Mouse (Mus musculus): ENCODE results near the gene Slc30a5. TPM values are rescaled to one million over a fixed set of nuclear protein-coding genes. Genes with fewer than 3 reads are reported as not detected.
A peak's percentile ranks its signal among the peaks of the same experiment; 100 is the strongest.
"Not testable (repeated sequence)": the region's sequence is repeated elsewhere in the genome, so short reads cannot be mapped to it uniquely, and the experiment has no call there.

Gene Slc30a5
- 10 to 100 TPM; 42.2 to 43.7 TPM for total RNA-seq (2021)
- long read RNA-seq, experiment 1, transcript Slc30a5-201 (16 exons, 3,179 nt) = major isoform, 32 of 44 reads
- long read RNA-seq, experiment 1, partial matches to known transcripts = 6 of 44 reads
- long read RNA-seq, experiment 1, other reads (novel, unspliced or antisense) = 6 of 44 reads
- long read RNA-seq, experiment 2, transcript Slc30a5-201 (16 exons, 3,179 nt) = major isoform, 37 of 44 reads
- long read RNA-seq, experiment 2, partial matches to known transcripts = 3 of 44 reads
- long read RNA-seq, experiment 2, other reads (novel, unspliced or antisense) = 3 of 44 reads

- peak; percentile 99 for DNase-seq (ENCODE audit: low spot score in 2 of 2)
Measured at GRCm38 (mm10) chr13:100832741-100833639, at the start of gene Slc30a5. TSS of gene Slc30a5 (minus strand) at chr13:100833427.

GRCm38 (mm10) chr13:100881944-100882343 is 48.7 kb upstream of the Slc30a5 start:
- no peak for DNase-seq (ENCODE audit: low spot score in 2 of 2)

DNA sequence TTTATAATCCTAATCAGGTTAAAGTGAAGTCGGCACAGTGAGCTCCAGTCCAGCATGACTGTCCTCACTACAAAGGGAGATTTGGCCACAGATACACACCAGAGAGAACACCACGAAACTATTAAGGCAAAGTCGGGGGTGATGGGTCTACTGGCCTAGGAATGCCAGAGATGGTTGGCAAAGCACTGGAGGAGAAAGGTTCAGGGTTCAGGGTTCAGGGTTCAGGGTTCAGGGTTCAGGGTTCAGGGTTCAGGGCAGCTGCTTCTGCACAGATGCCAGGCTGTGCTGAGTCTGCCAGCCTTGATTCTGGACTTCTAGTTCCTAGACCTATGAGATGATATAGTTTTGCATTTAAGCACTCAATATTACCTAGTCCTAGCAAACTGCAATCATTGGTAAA is 46.6 kb upstream of the Slc30a5 start:
- DNase-seq (ENCODE audit: low spot score in 2 of 2) = no peak

DNA sequence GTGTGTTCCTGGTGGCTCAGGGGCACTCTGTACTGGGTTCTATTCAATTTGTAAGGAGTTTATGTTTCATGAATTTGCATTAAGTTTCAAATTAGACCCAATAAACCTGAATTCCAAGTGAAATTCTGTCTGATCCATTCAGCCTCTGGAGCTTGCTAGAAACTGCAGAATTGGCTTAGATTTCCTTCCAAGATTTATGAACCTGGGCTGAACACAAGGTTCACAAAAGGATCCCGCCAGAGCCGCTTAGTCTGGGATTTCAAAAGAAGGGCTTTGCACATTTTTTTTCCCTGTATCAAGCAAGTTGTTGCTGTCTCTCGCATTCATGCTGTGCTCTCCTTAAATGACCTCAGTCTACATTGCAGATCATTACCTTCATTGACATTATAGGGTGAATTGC is 46.1 kb upstream of the Slc30a5 start:
- DNase-seq (ENCODE audit: low spot score in 2 of 2) = no peak

DNA sequence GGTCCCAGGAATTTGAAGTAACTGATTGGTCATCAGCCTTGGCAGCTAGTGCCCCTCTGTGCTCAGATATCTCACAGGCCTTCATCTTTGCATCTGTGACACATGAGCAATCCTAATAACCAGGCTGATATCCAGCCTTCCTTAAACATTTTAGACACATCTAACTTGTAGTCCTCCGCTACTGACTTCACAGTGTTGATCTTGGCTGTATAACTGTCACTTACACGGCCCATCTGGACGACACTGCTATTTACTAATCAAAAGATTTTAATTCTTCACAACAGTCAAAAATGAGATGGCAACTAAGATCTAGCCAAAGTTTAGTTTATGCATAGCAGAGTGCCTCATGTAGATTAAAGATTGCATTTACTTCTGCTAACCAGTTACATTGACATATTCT is 45.0 kb upstream of the Slc30a5 start:
- no peak for DNase-seq (ENCODE audit: low spot score in 2 of 2)

DNA sequence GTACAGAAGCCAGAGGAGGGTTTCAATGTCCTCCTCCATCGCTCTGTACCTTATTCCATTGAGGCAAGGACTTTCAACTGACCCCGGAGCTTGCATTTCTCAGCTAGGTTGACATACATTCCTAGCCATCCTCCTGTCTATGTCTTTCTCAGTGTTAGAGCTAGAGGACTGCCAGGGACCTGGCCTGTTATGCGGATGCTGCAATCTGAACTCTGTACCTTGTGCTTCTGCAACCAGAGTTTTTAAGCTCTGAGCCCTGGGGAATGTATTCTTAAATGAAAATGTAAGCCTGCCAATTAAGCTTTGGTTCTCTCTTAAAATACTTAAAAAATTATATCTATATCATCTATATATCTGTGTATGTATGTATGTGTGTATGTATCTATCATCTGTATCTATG is 44.5 kb upstream of the Slc30a5 start:
- no peak for DNase-seq (ENCODE audit: low spot score in 2 of 2)

DNA sequence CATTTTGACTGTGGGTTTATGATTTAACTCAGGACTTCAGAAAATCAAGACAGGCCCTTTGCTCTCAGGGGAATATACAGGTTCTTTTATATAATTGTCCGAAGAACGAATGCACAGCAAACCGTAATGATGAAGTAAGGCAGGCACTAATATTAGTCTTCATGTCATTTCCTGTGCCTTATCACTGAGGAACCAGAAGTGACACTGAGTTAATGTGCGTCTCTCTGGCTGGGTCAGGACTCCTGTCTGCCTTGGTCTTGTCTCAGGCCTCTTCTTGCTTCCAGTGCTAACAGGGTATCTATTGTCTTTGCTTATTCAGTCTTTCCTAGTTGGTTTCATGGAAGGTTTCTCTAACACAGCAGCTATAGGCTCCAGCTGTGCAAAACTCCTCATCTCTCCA is 41.9 kb upstream of the Slc30a5 start:
- DNase-seq (ENCODE audit: low spot score in 2 of 2) = no peak

- DNase-seq (ENCODE audit: low spot score in 2 of 2) = no peak
Measured at GRCm38 (mm10) chr13:100874588-100874987, 41.4 kb upstream of the Slc30a5 start.

- no peak for DNase-seq (ENCODE audit: low spot score in 2 of 2)
Measured at GRCm38 (mm10) chr13:100873530-100873929, 40.3 kb upstream of the Slc30a5 start.

DNA sequence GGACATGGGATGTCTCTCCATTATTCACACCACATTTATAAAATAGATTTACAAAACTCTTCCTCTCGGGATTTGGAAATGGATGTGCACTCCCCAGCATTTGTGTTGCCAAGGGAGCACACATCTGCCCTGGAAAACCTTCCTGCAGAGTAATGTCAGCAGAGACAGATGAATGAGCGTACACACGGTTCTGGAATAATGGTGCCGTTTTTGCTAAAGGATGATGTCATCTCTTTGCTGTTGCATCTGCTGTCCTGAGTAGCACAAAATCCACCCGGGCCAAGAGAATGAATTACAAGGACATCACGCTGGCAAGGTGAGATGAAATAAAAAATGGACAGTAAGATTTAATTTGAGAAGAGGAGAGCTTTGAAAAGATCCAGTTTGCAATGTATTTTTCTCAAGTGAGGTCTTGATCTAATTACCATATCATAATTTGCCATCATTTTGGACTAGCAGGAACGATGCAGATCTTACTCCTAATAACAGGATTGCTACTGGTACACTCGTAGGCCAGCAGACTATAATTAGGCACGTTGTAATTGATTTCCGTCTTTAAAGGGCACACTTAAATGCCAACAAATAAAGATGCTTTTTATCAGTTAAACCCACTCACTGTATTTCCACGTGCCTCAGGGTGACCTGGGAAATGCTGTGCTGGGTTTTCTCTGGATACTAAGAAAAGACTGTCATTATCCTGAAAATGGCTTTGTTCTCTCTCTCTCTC is 38.4 kb upstream of the Slc30a5 start:
- no peak for DNase-seq (ENCODE audit: low spot score in 2 of 2)

DNA sequence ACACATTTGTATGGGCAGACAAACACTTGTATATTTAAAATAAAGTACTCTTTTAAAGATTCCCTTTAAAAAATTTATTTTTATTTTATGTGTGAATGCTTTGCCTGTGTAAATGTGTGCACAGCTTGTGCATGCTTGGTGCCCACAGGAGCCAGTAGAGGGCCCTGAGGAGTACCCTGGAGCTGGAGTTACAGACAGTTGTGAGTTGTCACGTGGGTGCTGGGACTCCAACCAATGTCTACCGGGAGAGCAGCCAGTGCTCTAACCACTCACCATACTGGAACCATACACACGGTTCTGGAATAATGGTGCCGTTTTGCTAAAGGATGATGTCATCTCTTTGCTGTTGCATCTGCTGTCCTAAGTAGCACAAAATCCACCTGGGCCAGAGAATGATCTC is 36.6 kb upstream of the Slc30a5 start:
- DNase-seq (ENCODE audit: low spot score in 2 of 2) = no peak

- no peak for DNase-seq (ENCODE audit: low spot score in 2 of 2)
Measured at GRCm38 (mm10) chr13:100866311-100866710, 33.1 kb upstream of the Slc30a5 start.

GRCm38 (mm10) chr13:100865744-100866143 is 32.5 kb upstream of the Slc30a5 start:
- no peak for DNase-seq (ENCODE audit: low spot score in 2 of 2)

DNA sequence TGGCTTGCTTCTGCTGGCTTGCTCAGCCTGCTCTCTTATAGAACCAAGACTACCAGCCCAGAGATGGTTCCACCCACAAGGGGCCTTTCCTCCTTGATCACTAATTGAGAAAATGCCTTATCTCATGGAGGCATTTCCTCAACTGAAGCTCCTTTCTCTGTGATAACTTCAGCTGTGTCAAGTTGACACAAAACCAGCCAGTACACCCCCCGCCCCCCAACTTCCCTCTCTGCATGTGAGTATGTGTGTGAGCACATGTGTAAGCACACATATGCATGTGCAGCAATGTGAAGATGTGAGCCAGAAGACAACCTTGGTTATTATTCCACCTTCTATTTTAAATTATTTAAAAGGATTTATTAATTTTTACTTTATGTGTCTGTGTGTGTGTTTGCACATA is 30.7 kb upstream of the Slc30a5 start:
- not testable (repeated sequence) for DNase-seq (ENCODE audit: low spot score in 2 of 2)

GRCm38 (mm10) chr13:100859117-100859516 is 25.9 kb upstream of the Slc30a5 start:
- DNase-seq (ENCODE audit: low spot score in 2 of 2) = no peak

DNA sequence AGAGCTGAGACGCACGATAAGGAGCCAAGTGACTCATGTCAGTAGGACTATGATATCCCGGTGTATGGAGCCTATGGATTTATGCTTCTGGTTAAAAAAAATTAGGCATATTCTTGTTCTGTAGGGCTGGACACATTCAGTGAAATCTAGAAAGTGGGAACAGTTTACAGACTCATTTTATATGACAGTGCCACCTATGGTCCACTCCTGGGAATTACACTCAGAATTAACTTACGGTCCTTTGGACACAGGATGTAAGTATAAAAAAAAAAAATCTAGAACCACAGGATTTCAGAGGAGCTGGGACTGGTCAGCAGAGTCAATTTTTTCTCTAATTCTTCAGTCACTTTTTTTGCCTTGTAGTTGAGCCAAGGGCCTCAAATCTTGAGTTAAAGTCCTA is 20.9 kb upstream of the Slc30a5 start:
- peak in 1 of 2 experiments; percentile 53 for DNase-seq (ENCODE audit: low spot score in 2 of 2)

GRCm38 (mm10) chr13:100853120-100853519 is 19.9 kb upstream of the Slc30a5 start:
- DNase-seq (ENCODE audit: low spot score in 2 of 2) = no peak

DNA sequence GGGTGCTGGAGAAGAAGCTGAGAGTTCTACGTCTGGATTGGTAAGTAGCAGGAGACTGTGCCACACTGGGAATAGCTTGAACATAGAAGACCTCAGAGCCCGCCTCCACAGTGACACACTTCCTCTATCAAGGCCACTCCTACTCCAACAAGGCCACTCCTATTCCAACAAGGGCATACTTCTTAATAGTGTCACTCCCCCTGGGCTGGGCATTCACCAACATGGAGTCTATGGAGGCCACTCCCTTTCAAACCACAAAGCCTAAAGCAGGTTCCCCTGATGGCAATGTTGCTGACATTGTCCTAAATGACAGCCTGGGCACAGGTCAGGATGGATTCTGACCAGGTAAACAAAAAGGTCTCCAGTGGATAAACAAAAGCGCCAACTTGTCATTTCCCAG is 15.9 kb upstream of the Slc30a5 start:
- DNase-seq (ENCODE audit: low spot score in 2 of 2) = no peak

- peak; percentile 64 to 74 for DNase-seq (ENCODE audit: low spot score in 2 of 2)
Measured at GRCm38 (mm10) chr13:100846891-100847579, 13.8 kb upstream of the Slc30a5 start.

- DNase-seq (ENCODE audit: low spot score in 2 of 2) = no peak
Measured at GRCm38 (mm10) chr13:100846254-100846653, 13.0 kb upstream of the Slc30a5 start.

DNA sequence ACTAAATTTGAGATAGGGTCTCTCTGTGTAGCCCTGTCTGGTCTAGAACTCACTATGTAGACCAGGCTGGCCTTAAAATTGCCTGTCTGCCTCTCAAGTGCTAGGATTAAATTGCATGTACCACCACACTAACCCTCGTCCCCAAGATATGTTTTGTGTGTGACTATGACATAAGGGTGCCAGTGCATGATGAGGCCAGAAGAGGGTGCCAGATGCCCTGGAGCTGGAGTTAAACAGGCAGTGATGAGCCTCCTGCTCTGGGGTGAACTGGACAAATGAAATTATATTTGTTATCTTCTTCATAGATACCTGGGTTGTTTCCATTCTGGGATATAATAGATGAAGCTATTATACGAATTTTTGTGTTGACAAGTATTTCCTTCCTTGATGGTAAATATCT is 10.7 kb upstream of the Slc30a5 start:
- DNase-seq (ENCODE audit: low spot score in 2 of 2) = no peak

Data from left cerebral cortex, adult 18-20 months (tissue).